Mouse (Mus musculus) heart, postnatal 14 days (tissue): ENCODE measurements around the gene Tbc1d8. TPM values are rescaled to one million over a fixed set of nuclear protein-coding genes. Genes with fewer than 3 reads are reported as not detected.

Experiments used
- DNase-seq, 2 experiments: peaks; one replicate each; pipeline ENCODE4 v3.0.0; 2021 to 2022
- intact Hi-C: fragments of 180-260 bp; cut with DNase I; formaldehyde crosslinking; loops from one replicate; pipeline ENCODE4 v1.15.1; 2025
- total RNA-seq, 2 experiments: library from RNA; stranded (reverse); gene quantifications; 2 replicates each; pipeline ENCODE4 v1.2.3; 2021

Gene Tbc1d8
- total RNA-seq, 2 experiments from 2014 or later = 6.6 to 7.6 TPM

DNA sequence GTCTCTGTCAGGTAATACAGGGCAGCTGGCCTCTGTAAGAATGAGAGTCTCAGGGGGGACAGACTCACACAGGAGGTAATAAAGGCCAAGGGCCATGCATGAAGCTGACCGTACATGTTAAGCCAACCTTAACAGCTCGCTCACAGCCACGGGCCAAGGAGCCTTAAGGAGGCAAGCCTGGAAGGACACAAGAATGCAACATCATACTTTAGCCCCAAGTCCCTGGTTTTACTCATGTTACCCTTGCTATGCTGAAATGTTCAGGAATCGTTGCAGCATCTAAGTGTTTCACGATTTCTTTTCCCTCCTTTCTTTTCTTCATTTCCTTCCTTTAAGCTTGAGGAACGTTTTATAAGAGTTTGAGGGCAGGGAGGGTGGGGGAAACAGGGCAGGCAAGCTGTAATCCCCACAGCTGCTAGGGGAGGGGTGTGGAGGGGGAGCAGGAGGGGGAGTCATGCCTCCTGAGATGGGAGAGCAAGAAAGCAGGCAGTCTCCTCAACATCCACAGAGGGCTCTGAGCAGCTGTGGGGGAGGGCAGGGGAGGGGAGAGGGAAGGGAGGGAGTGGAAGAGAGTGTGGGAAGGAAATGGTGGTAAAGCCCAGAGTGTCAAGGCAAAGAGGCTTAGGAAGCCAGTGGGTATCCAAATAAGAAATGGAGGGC, 28.4 kb downstream of the Tbc1d8 start:
- intact Hi-C loops = no loop called here
- no peak for DNase-seq

DNA sequence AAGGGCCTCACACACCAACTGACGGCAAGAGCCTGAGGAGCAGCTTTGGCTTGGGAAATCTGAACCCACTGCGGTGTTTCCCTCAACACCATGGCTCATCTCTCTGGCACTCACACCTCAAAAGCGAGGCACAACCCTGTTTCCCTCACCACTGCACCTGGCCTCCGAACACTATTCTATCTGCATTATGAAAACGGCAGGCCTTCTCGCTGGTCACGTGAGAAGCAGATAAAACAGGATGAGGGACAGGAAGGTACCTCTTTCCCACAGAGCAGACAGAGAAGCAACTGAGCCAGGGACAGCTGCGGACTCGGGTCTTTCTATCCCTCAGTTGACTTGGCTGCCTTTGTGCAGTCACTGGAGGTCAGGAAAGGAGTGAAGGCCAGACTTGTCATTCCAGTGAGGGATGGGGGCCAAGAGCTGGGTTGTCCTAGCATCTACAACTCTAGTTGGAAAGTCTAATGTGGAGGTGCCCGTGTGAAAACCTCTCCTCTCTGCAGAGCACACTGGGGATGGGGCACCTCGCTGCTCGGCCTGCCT, 29.2 kb downstream of the Tbc1d8 start:
- intact Hi-C loops = no loop called here
- peak in 1 of 2 experiments; percentile 35 for DNase-seq

DNA sequence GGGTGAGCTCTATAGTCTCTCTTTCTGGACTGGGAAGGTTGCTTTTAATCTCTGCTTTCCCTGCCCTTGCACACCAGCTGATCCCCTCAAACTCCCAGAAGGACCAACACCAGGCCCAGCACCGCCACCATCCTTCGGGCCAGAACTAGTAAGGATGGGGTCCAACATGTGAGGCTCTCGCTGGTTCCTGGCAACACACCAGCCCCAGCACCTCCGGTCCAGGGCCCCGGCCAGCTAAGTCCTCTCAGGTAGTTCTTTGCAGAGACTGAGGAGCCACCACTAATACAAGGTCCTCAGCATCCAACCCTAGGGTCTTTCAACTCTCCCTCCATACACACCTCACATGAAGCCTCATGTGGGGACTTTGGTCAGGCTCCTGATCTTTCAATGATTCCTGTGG, 29.7 kb downstream of the Tbc1d8 start:
- intact Hi-C loops = no loop called here
- DNase-seq = no peak

DNA sequence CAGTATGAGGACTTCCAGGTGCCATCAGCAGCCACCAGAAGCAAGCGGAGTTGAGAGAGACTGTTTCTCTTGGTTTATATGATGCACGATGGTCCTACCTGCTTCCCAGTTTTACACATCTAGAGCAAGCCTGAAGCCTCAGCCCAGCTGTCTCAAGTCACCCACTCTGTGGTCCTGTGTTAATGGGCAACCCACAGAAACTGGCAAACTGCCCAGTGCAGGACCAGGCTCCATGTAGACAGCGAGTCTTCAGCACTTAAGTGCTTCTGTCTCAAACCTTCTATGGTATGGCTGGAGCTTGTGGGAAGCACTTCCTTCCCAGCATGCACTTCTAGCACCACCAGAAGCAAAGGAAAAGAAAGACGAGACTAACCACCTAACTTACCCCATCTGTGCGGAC, 30.3 kb downstream of the Tbc1d8 start:
- intact Hi-C loops = no loop called here

DNA sequence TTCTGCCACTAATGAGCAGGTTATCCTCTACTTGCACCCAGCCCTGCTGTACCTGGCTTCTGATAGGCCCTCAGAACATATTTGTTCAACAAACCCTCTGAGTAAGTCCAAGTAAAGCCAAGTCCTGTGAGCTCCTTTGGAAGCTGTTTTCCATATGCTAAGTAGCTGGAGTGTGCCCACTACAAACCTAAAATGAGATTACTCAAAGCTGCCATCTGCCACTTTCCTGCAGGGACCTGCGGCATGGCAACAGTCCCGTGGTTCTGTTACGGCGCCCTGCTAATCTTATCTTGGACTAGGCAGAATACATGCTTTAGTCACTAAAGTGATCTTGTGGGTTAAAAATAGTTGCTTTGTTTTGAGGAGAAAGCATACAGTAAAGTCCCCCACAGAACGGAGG, 32.4 kb downstream of the Tbc1d8 start:
- intact Hi-C loops = no loop called here
- no peak for DNase-seq

More for the DNA sequence above, 30.3 kb downstream of the Tbc1d8 start:
- DNase-seq = no peak

DNA sequence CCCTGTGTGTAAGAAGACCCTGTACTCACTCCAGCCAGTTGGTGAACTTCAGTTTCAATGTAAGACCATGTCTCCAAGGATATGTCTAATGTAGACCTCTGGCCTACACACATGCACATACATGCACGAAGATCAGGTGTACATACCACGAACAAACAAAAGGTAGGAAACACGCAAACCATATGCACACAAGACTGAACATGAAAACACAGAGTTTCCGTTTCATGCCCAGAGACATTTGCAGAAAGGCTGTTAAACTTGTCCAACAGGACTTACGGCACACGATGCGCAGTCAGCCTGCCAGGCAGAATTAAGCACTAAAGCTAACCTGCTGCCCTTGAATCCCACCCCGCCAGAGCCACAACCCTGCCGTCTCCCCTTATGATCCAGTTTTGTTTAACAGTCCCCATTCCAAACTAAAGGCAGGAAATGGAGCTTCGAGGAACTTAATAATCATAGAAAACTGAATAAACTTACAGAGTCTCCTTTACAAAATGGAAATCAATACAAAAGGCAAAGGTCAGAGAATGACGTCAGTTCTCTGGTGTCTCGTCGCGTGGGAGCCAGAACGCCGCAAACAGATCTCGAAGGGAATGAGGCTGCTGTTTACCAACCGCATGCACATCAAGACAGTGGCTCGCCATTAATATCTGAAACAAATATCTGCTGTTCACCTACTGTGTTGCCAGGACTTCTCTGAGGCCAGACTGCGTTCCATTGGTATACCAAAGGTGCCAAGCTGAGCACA, 33.1 kb downstream of the Tbc1d8 start:
- no peak for DNase-seq
- intact Hi-C loops = no loop called here

DNA sequence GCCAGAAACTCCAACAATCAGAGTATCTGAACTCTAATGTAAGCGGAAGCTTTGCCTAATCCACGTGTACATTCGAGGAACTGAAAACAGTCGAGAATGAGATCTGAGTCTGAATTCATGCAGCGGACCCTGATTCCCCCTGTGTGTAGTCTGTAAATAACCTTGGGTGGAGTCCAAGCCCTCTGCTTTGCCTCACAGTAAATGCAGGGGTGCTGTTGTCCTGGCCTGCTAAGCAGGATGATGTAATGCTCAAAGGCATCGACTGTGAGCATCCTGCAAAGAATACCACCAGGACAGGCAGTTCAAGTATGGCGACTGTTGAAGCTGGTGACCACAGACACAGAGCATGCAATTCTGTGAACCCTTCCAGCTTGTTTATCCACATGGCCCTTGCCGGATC, 34.8 kb downstream of the Tbc1d8 start:
- peak in 1 of 2 experiments; percentile 23 for DNase-seq
- intact Hi-C loops = no loop called here

DNA sequence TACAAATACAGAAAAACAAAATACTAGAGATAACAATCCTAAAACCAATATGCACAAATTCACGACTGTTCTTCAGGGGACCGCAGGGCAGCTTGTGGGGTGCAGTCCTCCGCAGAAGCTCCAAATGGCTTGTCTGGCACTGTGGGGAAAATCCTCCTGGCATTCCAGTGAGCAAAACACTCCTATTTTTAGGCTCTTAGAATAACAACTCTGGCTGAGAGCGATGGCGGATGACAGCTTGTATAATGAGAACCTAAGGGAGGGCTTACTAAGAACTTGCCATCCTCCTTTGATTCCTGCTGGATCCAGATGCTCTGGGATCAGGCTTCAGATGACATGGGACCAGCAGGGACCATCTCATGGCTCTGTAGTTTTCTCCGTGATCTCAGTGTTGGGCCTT, 36.9 kb downstream of the Tbc1d8 start:
- intact Hi-C loops = no loop called here
- DNase-seq = peak in 1 of 2 experiments; percentile 14

DNA sequence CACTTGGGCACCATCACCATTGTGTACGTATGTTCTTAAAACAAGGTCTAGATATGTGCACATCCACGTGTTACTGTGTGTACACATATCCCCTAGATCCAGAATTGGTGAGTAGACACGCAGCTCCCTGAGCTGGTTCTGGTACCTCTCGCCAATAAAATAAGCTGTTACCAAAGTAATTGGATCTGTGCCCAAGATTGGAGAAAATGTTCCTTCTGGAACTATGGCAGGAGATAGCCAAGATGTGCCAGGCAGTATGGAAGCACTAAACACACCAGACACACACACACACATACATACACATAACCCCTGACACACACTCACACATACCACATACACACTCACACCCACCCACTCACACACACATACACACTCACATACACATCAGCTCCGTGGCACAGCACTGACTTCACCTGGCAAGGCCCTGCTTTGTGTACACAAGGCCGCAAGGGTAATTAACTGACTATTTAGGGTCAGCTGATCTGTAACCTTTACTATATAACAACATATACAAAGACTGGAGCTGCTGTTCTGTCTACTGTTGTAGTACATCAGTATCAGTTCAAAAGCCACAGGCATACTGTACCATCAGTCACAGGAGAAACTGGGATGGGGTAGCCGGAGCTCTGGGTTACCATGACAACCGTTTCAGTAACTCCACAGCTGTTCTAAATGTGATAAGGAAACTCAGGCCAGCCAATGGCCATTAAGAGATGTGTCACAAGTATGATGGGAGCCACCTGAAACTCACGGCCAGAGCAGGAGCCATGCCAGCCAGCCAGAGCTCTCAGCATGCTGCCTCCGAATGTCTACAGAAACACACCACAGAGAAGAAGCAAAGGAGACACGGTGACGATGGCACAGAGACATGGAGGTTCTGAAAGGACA, 38.6 kb downstream of the Tbc1d8 start:
- intact Hi-C loops = no loop called here
- peak in 1 of 2 experiments; percentile 26 for DNase-seq

DNA sequence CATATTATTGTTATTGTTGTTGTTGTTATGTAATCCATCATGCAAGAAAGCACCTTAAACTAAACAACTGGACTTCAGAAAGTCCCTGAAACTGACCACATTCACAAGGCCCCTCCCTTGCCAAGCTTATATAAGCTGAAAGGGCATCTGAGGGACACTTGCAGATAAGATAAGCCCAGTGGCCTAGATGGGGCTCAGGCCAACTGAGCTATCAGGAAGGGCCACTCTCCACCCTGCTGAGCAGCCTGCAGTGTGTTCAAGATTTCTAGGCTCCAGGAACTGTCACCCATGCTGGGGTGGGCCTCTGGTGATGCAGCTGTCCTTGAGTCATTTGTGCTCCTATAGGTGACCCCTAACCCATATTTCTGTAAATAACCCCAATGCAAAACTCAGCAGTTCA, 39.9 kb downstream of the Tbc1d8 start:
- DNase-seq = no peak
- intact Hi-C loops = no loop called here

DNA sequence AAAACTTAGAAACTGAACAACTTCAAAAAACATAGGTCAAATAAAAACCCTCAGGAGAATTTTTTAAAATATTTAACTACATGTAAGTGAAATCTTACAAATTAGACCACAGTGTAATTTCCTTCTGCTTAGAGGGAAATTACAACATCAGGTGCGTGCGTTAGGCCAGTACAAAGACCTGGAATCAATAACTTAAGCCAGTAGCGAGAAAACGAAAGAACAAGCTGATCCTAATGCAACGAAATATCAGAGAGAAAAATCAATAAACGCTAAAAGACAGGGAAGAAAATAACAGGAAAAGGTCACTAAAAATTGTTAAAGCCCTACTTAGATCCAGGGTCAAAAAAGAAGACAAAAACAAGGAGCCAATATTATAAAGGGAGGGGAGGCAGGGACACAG, 44.3 kb downstream of the Tbc1d8 start:
- intact Hi-C loops = no loop called here
- no peak for DNase-seq

DNA sequence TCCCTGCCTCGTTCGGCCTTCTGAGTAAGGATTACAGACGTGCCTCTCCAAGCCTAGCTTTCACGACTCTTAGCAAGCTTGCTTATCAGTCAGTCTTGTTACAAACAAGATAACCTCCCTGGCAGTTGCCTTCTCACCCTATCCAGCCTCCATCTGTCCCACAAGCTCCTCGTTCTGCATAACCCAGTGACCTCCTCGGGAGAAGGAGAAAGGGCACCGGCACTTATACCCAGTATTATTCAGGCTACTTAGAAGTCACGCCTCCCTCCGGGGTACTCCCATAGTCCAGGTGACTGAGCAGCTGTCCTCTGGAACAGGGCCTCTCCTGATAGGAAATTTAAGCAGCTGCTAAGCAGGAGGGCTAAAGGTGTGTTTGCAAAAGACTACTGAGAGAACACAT, 48.5 kb downstream of the Tbc1d8 start:
- intact Hi-C loops = no loop called here
- no peak for DNase-seq

DNA sequence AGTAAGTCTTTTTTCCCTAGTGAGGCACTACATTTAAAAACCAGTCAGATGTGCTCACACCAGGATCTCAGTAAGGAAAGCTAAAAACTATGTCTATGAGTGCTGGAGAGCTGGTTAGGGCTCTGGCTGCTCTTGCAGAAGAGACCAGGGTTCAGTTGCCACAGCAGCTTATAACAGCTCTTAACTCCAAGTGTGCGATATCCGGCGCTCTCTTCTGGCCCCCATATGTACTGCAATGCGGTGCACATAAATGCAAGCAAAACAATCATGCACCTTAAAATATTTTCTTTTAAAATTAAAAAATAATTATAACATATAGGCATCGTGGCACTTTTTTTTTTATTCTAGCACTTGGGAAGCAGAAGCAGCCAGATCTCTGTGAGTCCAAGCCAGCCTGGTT, 49.5 kb downstream of the Tbc1d8 start:
- intact Hi-C loops = no loop called here
- DNase-seq = no peak

DNA sequence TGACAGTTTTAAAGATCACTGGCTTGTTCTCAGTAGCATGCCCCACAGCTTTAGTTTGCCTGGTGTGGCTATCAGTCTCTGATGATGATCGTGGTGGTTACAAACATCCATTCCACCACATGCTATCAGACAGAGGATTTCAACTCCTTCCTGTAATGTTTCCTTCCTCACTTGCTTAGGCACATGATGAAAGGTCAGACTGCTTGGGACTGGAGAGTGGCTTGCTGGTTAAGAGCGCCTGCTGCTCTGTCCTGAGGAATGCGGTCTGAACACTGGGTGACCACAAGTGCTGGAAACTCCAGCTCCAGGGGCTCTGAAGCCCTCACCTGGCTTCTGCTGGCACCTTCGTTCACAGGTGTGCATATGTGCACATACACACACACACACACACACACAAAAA, 50.3 kb downstream of the Tbc1d8 start:
- no peak for DNase-seq
- intact Hi-C loops = no loop called here

DNA sequence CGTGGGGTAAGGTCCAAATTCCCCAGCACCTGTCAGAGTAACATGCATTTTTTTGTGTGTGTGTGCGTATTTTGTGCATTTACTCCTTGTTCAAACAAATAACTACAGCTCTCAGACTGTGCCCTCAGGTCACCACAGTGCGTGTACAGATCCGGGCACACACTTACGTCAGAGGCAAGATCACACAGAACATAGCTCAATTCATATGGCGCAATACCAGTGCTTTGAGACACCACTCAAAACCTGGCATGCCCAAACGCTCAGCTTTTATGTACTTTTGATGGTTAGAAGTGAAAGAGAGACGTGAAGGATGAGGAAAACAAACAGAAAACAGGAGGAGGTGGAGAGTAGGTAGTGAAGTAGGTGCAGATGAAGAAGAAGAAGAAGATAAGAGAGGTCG, 53.1 kb downstream of the Tbc1d8 start:
- intact Hi-C loops = no loop called here
- DNase-seq = no peak

DNA sequence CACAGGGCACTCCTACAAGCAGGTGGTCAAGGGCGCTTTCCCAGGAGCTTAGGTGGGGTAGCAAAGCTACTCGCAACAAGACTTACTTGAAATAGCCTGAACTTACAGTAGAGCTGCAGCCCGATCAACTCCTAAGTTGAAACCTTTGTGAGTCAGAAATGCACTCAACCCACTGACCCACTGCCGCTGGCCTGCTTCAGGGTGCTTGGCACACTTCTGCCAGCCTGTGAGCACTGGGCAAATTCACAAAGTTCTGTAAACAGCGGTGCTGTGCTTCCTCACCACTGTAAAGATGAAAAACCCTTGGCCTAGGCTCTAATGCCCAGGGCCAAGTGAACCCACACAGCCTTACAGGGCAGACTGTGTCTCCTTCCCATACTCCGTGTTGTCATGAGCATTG, 57.6 kb downstream of the Tbc1d8 start:
- intact Hi-C loops = no loop called here

DNA sequence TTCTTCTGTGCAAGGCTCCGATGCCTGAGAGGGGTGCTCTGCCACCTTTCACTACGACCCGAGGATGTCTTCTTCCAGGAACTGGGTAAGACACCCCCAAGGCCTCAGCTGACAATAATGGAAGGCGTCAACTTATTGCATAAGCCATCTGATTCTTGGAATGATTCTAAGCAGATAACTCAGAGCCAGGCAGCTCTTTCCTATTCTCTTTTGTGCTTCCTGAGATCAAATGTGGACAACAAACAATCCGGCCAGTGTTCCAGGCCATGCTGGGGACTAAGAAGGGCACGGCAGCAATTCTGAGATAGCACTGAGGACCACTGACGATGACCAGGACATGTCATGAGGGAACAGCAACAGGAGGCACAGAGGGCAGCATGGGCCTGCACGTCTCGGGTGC, 59.7 kb downstream of the Tbc1d8 start:
- intact Hi-C loops = loop anchor here (5.0 kb wide), 1 partner anchor 73 kb away; no protein-coding TSS in a partner anchor

More for the DNA sequence above, 57.6 kb downstream of the Tbc1d8 start:
- DNase-seq = no peak

DNA sequence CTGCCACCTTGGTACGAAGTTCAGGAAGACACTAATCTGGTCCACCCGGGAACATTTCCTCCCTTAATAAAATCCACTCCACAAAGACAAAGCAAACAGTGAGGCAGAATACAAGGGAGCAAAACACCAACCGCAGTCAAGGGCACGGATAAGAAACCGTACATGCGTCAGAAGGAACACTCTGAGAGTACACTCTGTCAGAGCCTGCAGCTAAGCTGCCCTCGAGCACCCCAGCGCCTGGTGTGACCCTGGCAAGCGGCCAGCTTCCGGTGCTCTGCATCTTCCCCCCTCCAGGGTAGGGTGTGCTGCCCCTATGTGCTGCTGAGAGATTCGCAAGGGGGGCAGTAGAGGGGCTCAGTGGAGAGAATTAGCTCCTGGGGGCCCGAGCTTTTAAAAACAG, 60.7 kb downstream of the Tbc1d8 start:
- DNase-seq = peak; percentile 50 to 67
- intact Hi-C loops = loop anchor here (5.0 kb wide), 1 partner anchor 74 kb away; no protein-coding TSS in a partner anchor

More for the DNA sequence above, 59.7 kb downstream of the Tbc1d8 start:
- DNase-seq = no peak

DNA sequence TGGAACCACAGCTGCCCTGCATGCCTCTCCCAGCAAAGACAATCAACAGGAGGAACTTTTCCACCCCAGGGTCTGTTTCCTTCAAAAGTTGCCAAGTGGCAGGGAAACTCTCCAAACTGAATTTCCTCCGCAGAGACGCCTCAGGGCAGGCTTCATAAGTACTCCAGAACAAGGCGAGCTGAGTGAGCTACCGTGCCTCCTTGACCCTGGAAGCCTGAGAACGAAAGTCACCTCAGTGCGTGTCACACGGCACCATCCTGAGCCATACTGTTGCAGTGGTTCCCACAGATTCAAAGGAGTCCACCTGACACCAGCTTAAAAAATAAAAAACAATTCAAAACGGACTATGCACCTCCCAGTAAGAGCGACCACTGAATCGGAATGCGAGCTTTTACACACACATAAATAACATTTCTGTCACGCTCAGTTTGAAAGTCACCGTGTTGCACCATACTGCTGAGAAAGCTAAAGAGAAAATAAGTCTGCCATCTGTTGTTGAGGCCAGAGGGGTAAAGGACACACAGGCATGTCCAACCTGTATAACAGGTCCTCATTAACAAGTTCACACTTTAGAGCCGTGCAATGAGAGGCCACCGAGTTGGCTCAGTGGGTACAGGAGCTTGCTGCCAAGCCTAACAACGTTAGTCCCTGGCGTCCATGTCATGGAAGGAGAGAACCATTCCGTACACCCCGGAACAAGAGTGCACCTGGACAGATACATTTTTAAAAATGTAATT, 68.3 kb downstream of the Tbc1d8 start:
- DNase-seq = no peak
- intact Hi-C loops = no loop called here

DNA sequence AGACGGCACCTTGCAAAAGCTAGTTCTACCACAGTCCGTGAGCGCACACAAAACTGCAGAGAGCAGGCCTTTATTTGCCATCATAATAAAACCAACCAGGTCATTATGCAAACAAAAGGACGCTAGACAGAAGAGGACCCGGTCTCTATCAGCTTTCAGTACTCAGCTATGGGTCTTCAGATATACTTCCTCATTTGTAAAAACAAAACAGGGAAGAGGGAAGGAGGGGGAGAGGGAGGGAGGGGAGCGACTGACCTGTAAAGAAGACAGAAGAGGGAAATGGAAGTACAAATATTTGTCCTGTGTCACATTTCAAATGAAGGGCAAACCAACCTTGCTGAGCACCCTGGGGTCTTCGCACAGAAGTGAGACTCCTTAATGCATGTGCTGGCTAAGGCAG, 69.9 kb downstream of the Tbc1d8 start:
- no peak for DNase-seq

More for the DNA sequence above, 69.9 kb downstream of the Tbc1d8 start:
- intact Hi-C loops = no loop called here
